Mouse (Mus musculus): ENCODE data around the gene Syn3. TPM values are rescaled to one million over a fixed set of nuclear protein-coding genes. Genes with fewer than 3 reads are reported as not detected.
A peak's percentile ranks its signal among the peaks of the same experiment; 100 is the strongest.

Gene Syn3
- polyA plus RNA-seq, 1 experiment, result 0.18 TPM

DNA sequence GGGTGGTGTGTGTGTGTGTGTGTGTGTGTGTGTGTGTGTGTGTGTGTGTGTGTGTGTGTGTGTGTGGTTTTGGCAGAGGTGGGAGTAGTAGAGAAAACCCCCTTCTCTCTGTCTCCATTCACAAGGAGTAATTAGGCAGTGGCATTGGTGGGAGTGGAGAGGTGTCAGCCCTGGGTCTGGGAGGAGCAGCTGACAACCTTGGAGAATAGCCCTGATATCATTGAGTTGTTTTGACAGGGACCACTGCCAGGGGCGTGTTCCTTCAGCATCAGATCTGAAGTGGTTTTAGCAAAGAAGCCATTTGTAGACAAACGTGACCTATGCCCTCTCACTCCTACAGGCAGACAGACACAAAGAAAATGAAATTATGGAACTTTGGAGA lies 195.2 kb downstream of the Syn3 start:
- H3K4me3 ChIP-seq (ENCODE audit: extremely low read depth, insufficient read depth, insufficient read length), result no peak overlapping the region
- H3K4me1 ChIP-seq (ENCODE audit: control insufficient read depth, insufficient read depth, insufficient read length), result no peaks in the 10 kb centered on the region
- no peak overlapping the region for H3K27ac ChIP-seq (ENCODE audit: insufficient read depth, low read length)
- no peaks in the 10 kb centered on the region for H3K36me3 ChIP-seq (ENCODE audit: control insufficient read depth, insufficient read depth, low read length)
- H3K27me3 ChIP-seq (ENCODE audit: control insufficient read depth, insufficient read depth, low read length), result peaks cover 6% of the 10 kb centered on the region; the same call in 1 of the 2 replicates
- WGBS, result 79% methylated on average over 2 of the region's 2 CpGs
- TF ChIP-seq POLR2A (IDR thresholded peaks at IDR 0.05; ENCODE audit: low read depth, low read length) (no peak), CTCF (IDR thresholded peaks at IDR 0.05; ENCODE audit: extremely low read depth, insufficient read depth, insufficient read length, insufficient replicate concordance) (no peak)
- DNase-seq (ENCODE audit: low read depth in 1 of 2, low spot score in 2 of 2), result no peak

GRCm38 (mm10) chr10:86302761-86303494 lies 195.8 kb downstream of the Syn3 start:
- peak in 1 of 2 experiments; percentile 14 for DNase-seq (ENCODE audit: low read depth in 1 of 2, low spot score in 2 of 2)
- Histone ChIP-seq H3K4me3 (ENCODE audit: extremely low read depth, insufficient read depth, insufficient read length) (no peak overlapping the region; the same call in 1 of the 2 replicates), H3K4me1 (ENCODE audit: control insufficient read depth, insufficient read depth, insufficient read length) (no peaks in the 10 kb centered on the region), H3K36me3 (ENCODE audit: control insufficient read depth, insufficient read depth, low read length) (no peaks in the 10 kb centered on the region), H3K27me3 (ENCODE audit: control insufficient read depth, insufficient read depth, low read length) (peaks cover 6% of the 10 kb centered on the region; the same call in 1 of the 2 replicates), H3K27ac (ENCODE audit: insufficient read depth, low read length) (no peak overlapping the region; the same call in 1 of the 2 replicates)
- no peak for TF ChIP-seq POLR2A (IDR thresholded peaks at IDR 0.05; ENCODE audit: low read depth, low read length)
- TF ChIP-seq CTCF (IDR thresholded peaks at IDR 0.05; ENCODE audit: extremely low read depth, insufficient read depth, insufficient read length, insufficient replicate concordance), result no peak
- WGBS, result 36% methylated on average over 8 of the region's 8 CpGs

- 0 out of 2 replicates have a peak overlapping the region, but pooled peaks have one; percentile 35 for H3K4me3 ChIP-seq (ENCODE audit: extremely low read depth, insufficient read depth, insufficient read length)
- peak overlapping the region; percentile 33 for H3K27ac ChIP-seq (ENCODE audit: insufficient read depth, low read length)
- H3K4me1 ChIP-seq (ENCODE audit: control insufficient read depth, insufficient read depth, insufficient read length), result no peaks in the 10 kb centered on the region
Measured at GRCm38 (mm10) chr10:86302318-86302648, 196.4 kb downstream of the Syn3 start.

DNA sequence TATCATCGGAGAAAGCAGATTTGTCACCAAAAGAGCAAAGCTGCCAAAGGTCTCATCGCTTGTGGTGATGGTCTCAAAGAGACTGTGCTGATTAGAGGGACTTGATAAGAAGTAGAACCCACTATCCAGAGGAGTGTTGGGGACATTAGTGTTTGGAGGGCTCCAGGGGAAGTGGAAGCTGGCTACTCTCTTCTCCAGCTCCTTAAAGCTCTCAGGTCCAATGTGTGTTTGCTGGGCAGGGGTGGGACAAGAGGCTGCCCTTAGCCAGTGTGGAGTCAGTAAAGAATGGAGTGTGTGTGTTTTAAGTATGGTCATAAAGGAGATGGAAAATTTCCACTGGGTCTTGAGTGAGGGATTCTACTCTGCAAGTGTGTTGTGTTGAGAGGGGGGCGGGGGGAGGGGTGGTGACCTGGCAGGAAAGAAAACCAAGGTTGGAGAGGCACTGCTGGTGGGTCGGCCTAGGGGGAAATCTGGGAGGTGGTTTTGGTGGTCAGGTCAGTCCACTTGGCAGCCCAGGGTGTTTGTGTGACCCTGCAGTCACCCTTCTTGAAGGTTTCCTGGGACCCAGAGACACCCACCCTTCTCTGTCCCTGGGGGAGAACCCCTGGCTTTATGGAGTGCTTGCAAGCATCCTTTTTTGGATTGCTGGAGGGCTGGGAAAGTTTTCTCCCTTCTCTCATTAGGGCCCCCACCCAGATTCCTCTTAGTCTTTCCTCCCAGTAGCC lies 196.9 kb downstream of the Syn3 start:
- H3K27me3 ChIP-seq (ENCODE audit: control insufficient read depth, insufficient read depth, low read length), result peaks cover 6% of the 10 kb centered on the region; the same call in 1 of the 2 replicates
- no peak for TF ChIP-seq POLR2A (IDR thresholded peaks at IDR 0.05; ENCODE audit: low read depth, low read length)
- no peak for TF ChIP-seq CTCF (IDR thresholded peaks at IDR 0.05; ENCODE audit: extremely low read depth, insufficient read depth, insufficient read length, insufficient replicate concordance)
- DNase-seq (ENCODE audit: low read depth in 1 of 2, low spot score in 2 of 2), result no peak
- no peaks in the 10 kb centered on the region for H3K4me1 ChIP-seq (ENCODE audit: control insufficient read depth, insufficient read depth, insufficient read length)
- no peaks in the 10 kb centered on the region for H3K36me3 ChIP-seq (ENCODE audit: control insufficient read depth, insufficient read depth, low read length)
- 65% methylated on average over 4 of the region's 4 CpGs for WGBS
- H3K27ac ChIP-seq (ENCODE audit: insufficient read depth, low read length), result peak overlapping the region; percentile 33; the same call in 1 of the 2 replicates
- peak overlapping the region; percentile 49; the same call in 1 of the 2 replicates for H3K4me3 ChIP-seq (ENCODE audit: extremely low read depth, insufficient read depth, insufficient read length)

More at GRCm38 (mm10) chr10:86302318-86302648, 196.4 kb downstream of the Syn3 start:
- no peaks in the 10 kb centered on the region for H3K36me3 ChIP-seq (ENCODE audit: control insufficient read depth, insufficient read depth, low read length)
- DNase-seq (ENCODE audit: low read depth in 1 of 2, low spot score in 2 of 2), result no peak
- TF ChIP-seq POLR2A (IDR thresholded peaks at IDR 0.05; ENCODE audit: low read depth, low read length) (no peak), CTCF (IDR thresholded peaks at IDR 0.05; ENCODE audit: extremely low read depth, insufficient read depth, insufficient read length, insufficient replicate concordance) (no peak)
- H3K27me3 ChIP-seq (ENCODE audit: control insufficient read depth, insufficient read depth, low read length), result peaks cover 6% of the 10 kb centered on the region; the same call in 1 of the 2 replicates
- WGBS, result 72% methylated on average over 4 of the region's 4 CpGs

DNA sequence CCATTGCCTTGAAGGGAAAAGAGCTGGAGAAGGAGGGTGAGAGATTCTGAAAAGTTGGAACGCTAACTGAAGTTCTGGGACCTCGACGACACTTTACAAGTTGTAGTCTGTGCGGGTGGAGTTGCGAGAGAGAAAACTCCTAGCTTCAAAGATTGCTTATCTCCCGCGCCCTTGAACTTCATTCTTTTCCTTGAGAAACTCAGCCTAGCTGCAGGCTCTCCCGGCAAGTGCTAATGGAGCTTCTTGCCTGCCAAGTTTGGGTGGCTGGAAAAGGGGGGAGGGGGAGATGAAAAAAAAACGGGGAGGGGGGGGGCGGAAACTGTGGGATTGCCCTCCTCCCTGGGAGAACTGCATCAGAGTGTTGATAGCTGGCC lies 197.6 kb downstream of the Syn3 start:
- Histone ChIP-seq H3K4me3 (ENCODE audit: extremely low read depth, insufficient read depth, insufficient read length) (peak overlapping the region; percentile 49), H3K4me1 (ENCODE audit: control insufficient read depth, insufficient read depth, insufficient read length) (no peaks in the 10 kb centered on the region), H3K27me3 (ENCODE audit: control insufficient read depth, insufficient read depth, low read length) (peaks cover 6% of the 10 kb centered on the region; the same call in 1 of the 2 replicates), H3K27ac (ENCODE audit: insufficient read depth, low read length) (0 out of 2 replicates have a peak overlapping the region, but pooled peaks have one; percentile 4), H3K36me3 (ENCODE audit: control insufficient read depth, insufficient read depth, low read length) (no peaks in the 10 kb centered on the region)
- DNase-seq (ENCODE audit: low read depth in 1 of 2, low spot score in 2 of 2), result no peak
- TF ChIP-seq CTCF (IDR thresholded peaks at IDR 0.05; ENCODE audit: extremely low read depth, insufficient read depth, insufficient read length, insufficient replicate concordance) (no peak), POLR2A (IDR thresholded peaks at IDR 0.05; ENCODE audit: low read depth, low read length) (no peak)
- 19% methylated on average over 10 of the region's 10 CpGs for WGBS

DNA sequence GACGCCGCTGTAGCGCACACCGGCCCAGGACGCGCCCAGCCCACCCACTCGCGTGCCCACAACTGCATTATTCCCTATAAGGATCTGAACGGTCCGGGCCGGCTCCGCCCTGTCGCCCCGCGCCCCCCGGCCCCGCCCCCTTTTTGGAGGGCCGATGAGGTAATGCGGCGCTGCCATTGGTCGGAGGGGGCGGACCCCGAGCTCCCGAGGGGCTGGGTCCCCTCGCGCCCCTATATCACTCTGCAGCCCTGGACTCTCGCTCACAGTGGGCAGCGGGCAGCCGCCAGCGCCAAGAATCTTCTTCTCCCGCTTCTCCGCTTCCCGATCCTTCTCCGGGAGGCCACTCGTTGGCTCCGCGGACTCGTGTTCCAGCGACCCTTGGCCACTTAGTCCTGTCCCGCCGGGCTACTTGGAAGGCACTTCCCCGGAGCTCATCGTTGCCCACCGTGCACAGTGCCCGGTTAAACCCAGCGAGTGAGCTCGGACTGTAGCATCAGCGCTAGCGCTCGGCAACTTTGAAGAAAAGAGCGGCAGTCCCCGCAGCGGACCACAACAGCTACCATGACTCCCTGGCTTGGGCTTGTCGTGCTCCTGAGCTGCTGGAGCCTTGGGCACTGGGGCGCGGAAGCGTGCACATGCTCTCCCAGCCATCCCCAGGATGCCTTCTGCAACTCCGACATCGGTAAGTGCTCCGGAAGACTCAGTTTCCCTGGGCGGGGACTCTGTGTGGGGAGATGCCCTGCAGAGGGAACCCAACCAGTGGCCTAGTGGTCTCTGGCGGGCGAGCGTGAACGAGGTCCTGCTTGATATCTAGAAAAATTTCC lies 198.2 kb downstream of the Syn3 start, which contains the start of gene Timp3:
Gene Timp3, plus strand, starts transcription at position 80 of the 824 bp plus-strand sequence.
- H3K36me3 ChIP-seq (ENCODE audit: control insufficient read depth, insufficient read depth, low read length), result no peaks in the 10 kb centered on the region
- DNase-seq (ENCODE audit: low read depth in 1 of 2, low spot score in 2 of 2), result no peak
- WGBS, result 3% methylated on average over 61 of the region's 65 CpGs
- H3K27me3 ChIP-seq (ENCODE audit: control insufficient read depth, insufficient read depth, low read length), result peaks cover 6% of the 10 kb centered on the region; the same call in 1 of the 2 replicates
- TF ChIP-seq CTCF (IDR thresholded peaks at IDR 0.05; ENCODE audit: extremely low read depth, insufficient read depth, insufficient read length, insufficient replicate concordance) (no peak), POLR2A (IDR thresholded peaks at IDR 0.05; ENCODE audit: low read depth, low read length) (peak; percentile 24)
- peak within 1 kb of the TSS; percentile 49 for H3K4me3 ChIP-seq (ENCODE audit: extremely low read depth, insufficient read depth, insufficient read length)
- no peaks in the 10 kb centered on the region for H3K4me1 ChIP-seq (ENCODE audit: control insufficient read depth, insufficient read depth, insufficient read length)
- H3K27ac ChIP-seq (ENCODE audit: insufficient read depth, low read length), result peak within 1 kb of the TSS; percentile 4; the same call in 1 of the 2 replicates
